Mouse (Mus musculus) forebrain, embryonic 13.5 days (tissue): Measurements from ENCODE around the gene Ephx3. TPM values are rescaled to one million over a fixed set of nuclear protein-coding genes. Genes with fewer than 3 reads are reported as not detected.

Source experiments
- ATAC-seq: fragments of 200-750 bp; cut with Nextera tagmentation; 2 replicates; pipeline ENCODE4 v1.8.0; 2017
- H3K27ac ChIP-seq: fragments of 300-500 bp; sonication (generic); 2 replicates; pipeline ENCODE4 v1.5.1; 2015; ENCODE audit warnings: inconsistent platforms, mild to moderate bottlenecking, moderate library complexity
- H3K27me3 ChIP-seq: fragments of 300-500 bp; sonication (generic); 2 replicates; pipeline ENCODE4 v1.6.1; 2015; ENCODE audit warnings: mild to moderate bottlenecking, inconsistent platforms
- H3K36me3 ChIP-seq: fragments of 300-500 bp; sonication (generic); 2 replicates; pipeline ENCODE4 v1.6.1; 2015; ENCODE audit warnings: mild to moderate bottlenecking, inconsistent platforms; ENCODE audit not compliant: poor library complexity, severe bottlenecking
- H3K4me1 ChIP-seq: fragments of 300-500 bp; sonication (generic); 2 replicates; pipeline ENCODE4 v1.6.1; 2015; ENCODE audit warnings: inconsistent platforms
- H3K4me2 ChIP-seq: fragments of 300-500 bp; sonication (generic); 2 replicates; pipeline ENCODE4 v1.6.1; 2015; ENCODE audit warnings: inconsistent platforms, mild to moderate bottlenecking, moderate library complexity
- H3K4me3 ChIP-seq: fragments of 300-500 bp; sonication (generic); 2 replicates; pipeline ENCODE4 v1.5.1; 2015; ENCODE audit warnings: mild to moderate bottlenecking, inconsistent platforms
- H3K9ac ChIP-seq: fragments of 300-500 bp; sonication (generic); 2 replicates; pipeline ENCODE4 v1.6.1; 2015; ENCODE audit warnings: mild to moderate bottlenecking, inconsistent platforms
- H3K9me3 ChIP-seq: fragments of 300-500 bp; sonication (generic); replicated peaks from 2 replicates; pipeline ENCODE4 v1.6.1; 2016; ENCODE audit warnings: inconsistent platforms
- WGBS: fragments of 180-500 bp; shearing (Covaris S2); methylation state at CpG from one replicate; pipeline ENCODE4 v1.1.7; 2015; 5-methylcytosine and 5-hydroxymethylcytosine counted together
- polyA plus RNA-seq: library from polyadenylated mRNA; unstranded; fragments of >200 nt; fragmentation: Nextera tagmentation; extraction: Ambion mirVana; gene quantifications from 2 replicates; pipeline ENCODE4 v1.2.1, GENCODE M21; 2015

The Ephx3 gene
- polyA plus RNA-seq, 1 experiment from 2014 or later: 0.10 TPM

GRCm38 (mm10) chr17:32202972-32203371 lies 13.6 kb upstream of the Ephx3 start:
- Histone ChIP-seq H3K27me3 (no peaks in the 10 kb centered on the region), H3K36me3 (peaks cover 98% of the 10 kb centered on the region), H3K4me2 (no peak overlapping the region), H3K4me3 (no peak overlapping the region), H3K4me1 (no peaks in the 10 kb centered on the region), H3K9me3 (no peaks in the 10 kb centered on the region), H3K27ac (no peak overlapping the region), H3K9ac (no peak overlapping the region)
- 84% methylated on average over 3 of the region's 3 CpGs for WGBS
- ATAC-seq: no peak

- H3K27me3 ChIP-seq: no peaks in the 10 kb centered on the region
- H3K4me3 ChIP-seq: no peak overlapping the region
- ATAC-seq: no peak
- H3K9me3 ChIP-seq: no peaks in the 10 kb centered on the region
- 87% methylated on average over 4 of the region's 5 CpGs for WGBS
- H3K4me1 ChIP-seq: no peaks in the 10 kb centered on the region
- H3K27ac ChIP-seq: no peak overlapping the region
- peaks cover 100% of the 10 kb centered on the region for H3K36me3 ChIP-seq
- no peak overlapping the region for H3K4me2 ChIP-seq
- H3K9ac ChIP-seq: no peak overlapping the region
Observed at GRCm38 (mm10) chr17:32201086-32201485, 11.7 kb upstream of the Ephx3 start.

DNA sequence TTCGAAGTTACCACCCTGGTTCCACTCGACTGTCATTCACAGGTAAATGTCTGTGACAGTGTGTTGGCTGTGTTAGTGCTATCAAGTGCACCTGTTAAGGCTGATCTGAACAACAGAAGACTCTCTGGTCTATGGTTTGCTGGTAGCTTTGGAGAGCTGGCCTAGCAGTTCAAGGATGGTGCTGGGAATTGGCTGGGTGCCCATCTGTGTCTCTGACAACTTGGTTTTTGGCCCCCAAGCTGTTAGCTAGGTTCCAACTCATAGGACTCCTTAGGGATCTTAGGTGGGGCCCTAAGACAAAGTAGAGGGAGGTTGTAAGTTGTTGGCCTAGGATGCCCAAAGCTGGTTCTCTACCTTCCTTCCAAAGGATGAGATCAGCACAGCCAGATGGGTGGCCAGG lies 10.4 kb upstream of the Ephx3 start:
- H3K4me3 ChIP-seq: no peak overlapping the region
- ATAC-seq: no peak
- H3K9ac ChIP-seq: no peak overlapping the region
- 97% methylated on average over 2 of the region's 2 CpGs for WGBS
- H3K4me1 ChIP-seq: no peaks in the 10 kb centered on the region
- peaks cover 96% of the 10 kb centered on the region for H3K36me3 ChIP-seq
- no peak overlapping the region for H3K27ac ChIP-seq
- H3K27me3 ChIP-seq: no peaks in the 10 kb centered on the region
- no peak overlapping the region for H3K4me2 ChIP-seq
- H3K9me3 ChIP-seq: no peaks in the 10 kb centered on the region

GRCm38 (mm10) chr17:32197156-32197555 lies 7.8 kb upstream of the Ephx3 start:
- Histone ChIP-seq H3K4me1 (no peaks in the 10 kb centered on the region), H3K36me3 (peaks cover 69% of the 10 kb centered on the region), H3K9ac (no peak overlapping the region), H3K4me2 (no peak overlapping the region), H3K4me3 (no peak overlapping the region), H3K27me3 (no peaks in the 10 kb centered on the region), H3K27ac (no peak overlapping the region), H3K9me3 (no peaks in the 10 kb centered on the region)
- ATAC-seq: no peak
- WGBS: 83% methylated on average over 14 of the region's 14 CpGs

DNA sequence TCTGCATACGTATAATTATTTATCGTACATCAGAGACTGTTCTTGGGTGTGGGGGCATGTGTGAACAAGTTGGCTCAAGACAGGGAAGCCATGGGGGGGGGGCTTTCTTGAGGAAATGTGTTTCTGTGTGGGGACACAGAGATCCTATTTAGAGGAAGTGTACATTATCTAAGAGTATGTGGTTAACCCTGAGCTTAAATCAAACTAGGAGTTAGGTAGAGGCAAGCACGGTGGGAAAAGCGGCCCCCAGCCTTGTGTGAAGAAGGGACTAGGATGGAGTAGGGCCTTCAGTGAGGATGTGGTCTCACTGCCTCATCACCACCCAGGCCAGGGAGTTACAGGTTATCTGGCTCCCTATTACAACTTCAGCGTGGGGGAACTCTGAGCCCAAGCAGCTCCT lies 6.4 kb upstream of the Ephx3 start:
- H3K4me2 ChIP-seq: no peak overlapping the region
- H3K4me3 ChIP-seq: no peak overlapping the region
- WGBS: 92% methylated on average over 5 of the region's 5 CpGs
- no peaks in the 10 kb centered on the region for H3K27me3 ChIP-seq
- no peak overlapping the region for H3K9ac ChIP-seq
- no peaks in the 10 kb centered on the region for H3K4me1 ChIP-seq
- ATAC-seq: no peak
- no peak overlapping the region for H3K27ac ChIP-seq
- no peaks in the 10 kb centered on the region for H3K9me3 ChIP-seq
- H3K36me3 ChIP-seq: peaks cover 55% of the 10 kb centered on the region

- Histone ChIP-seq H3K27ac (no peak overlapping the region), H3K4me2 (no peak overlapping the region), H3K36me3 (peaks cover 28% of the 10 kb centered on the region), H3K9ac (no peak overlapping the region), H3K4me3 (no peak overlapping the region), H3K27me3 (peaks cover 18% of the 10 kb centered on the region), H3K9me3 (no peaks in the 10 kb centered on the region), H3K4me1 (peaks cover 11% of the 10 kb centered on the region)
- 81% methylated on average over 5 of the region's 5 CpGs for WGBS
- no peak for ATAC-seq
Observed at GRCm38 (mm10) chr17:32193010-32193409, 3.7 kb upstream of the Ephx3 start.

- peak overlapping the region; percentile 70 for H3K4me2 ChIP-seq
- ATAC-seq: no peak
- H3K36me3 ChIP-seq: no peaks in the 10 kb centered on the region
- no peak overlapping the region for H3K9ac ChIP-seq
- H3K9me3 ChIP-seq: no peaks in the 10 kb centered on the region
- H3K4me3 ChIP-seq: no peak overlapping the region
- 17% methylated on average over 5 of the region's 5 CpGs for WGBS
- peaks cover 19% of the 10 kb centered on the region for H3K27me3 ChIP-seq
- H3K27ac ChIP-seq: no peak overlapping the region
- H3K4me1 ChIP-seq: peaks cover 11% of the 10 kb centered on the region
Observed at GRCm38 (mm10) chr17:32189850-32190249, 501 bp upstream of the Ephx3 start.

- Histone ChIP-seq H3K36me3 (no peaks in the 10 kb centered on the region), H3K27me3 (peaks cover 1% of the 10 kb centered on the region), H3K27ac (no peak overlapping the region), H3K4me2 (no peak overlapping the region), H3K9ac (0 out of 2 replicates have a peak overlapping the region, but pooled peaks have one; percentile 8), H3K4me1 (peaks cover 27% of the 10 kb centered on the region), H3K9me3 (no peaks in the 10 kb centered on the region), H3K4me3 (no peak overlapping the region)
- WGBS: 10% methylated on average over 8 of the region's 8 CpGs
- ATAC-seq: no peak
Observed at GRCm38 (mm10) chr17:32183017-32183416, 6.3 kb downstream of the Ephx3 start.

GRCm38 (mm10) chr17:32179621-32180491 lies 9.5 kb downstream of the Ephx3 start:
- no peaks in the 10 kb centered on the region for H3K27me3 ChIP-seq
- no peak overlapping the region for H3K9ac ChIP-seq
- H3K36me3 ChIP-seq: no peaks in the 10 kb centered on the region
- no peak overlapping the region for H3K4me3 ChIP-seq
- ATAC-seq: 0 out of 2 replicates have a peak, but pooled peaks have one; percentile 53
- H3K27ac ChIP-seq: peak overlapping the region; percentile 75
- H3K4me1 ChIP-seq: peaks cover 27% of the 10 kb centered on the region
- H3K9me3 ChIP-seq: no peaks in the 10 kb centered on the region
- 33% methylated on average over 11 of the region's 11 CpGs for WGBS
- peak overlapping the region; percentile 0; the same call in 1 of the 2 replicates for H3K4me2 ChIP-seq

DNA sequence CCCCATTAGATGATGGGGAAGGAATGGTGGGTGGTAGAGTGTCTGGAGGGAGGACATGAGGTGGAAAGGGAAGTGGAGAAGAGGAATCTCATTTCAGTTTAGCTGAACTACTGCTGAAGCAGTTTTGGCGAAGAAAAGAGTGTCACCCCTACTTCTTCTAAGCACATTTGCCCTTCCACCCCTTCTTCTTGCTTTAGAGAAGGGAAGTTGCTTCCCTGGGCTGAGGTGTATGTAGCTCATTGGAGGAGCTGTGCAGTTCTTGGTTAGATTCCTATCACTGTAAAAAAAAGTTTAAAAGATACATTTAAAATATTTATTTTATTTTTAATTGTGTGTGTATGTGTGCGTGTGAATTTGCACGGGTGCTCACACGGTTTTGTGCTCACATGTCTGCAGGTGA lies 12.4 kb downstream of the Ephx3 start:
- no peak for ATAC-seq
- H3K4me2 ChIP-seq: no peak overlapping the region
- no peaks in the 10 kb centered on the region for H3K36me3 ChIP-seq
- H3K27ac ChIP-seq: no peak overlapping the region
- 87% methylated on average over 4 of the region's 4 CpGs for WGBS
- H3K9me3 ChIP-seq: no peaks in the 10 kb centered on the region
- H3K27me3 ChIP-seq: no peaks in the 10 kb centered on the region
- peaks cover 18% of the 10 kb centered on the region for H3K4me1 ChIP-seq
- no peak overlapping the region for H3K4me3 ChIP-seq
- H3K9ac ChIP-seq: no peak overlapping the region

GRCm38 (mm10) chr17:32173166-32173565 lies 16.2 kb downstream of the Ephx3 start:
- Histone ChIP-seq H3K9me3 (no peaks in the 10 kb centered on the region), H3K4me1 (no peaks in the 10 kb centered on the region), H3K4me2 (no peak overlapping the region), H3K27me3 (no peaks in the 10 kb centered on the region), H3K36me3 (no peaks in the 10 kb centered on the region), H3K27ac (no peak overlapping the region), H3K4me3 (no peak overlapping the region), H3K9ac (no peak overlapping the region)
- WGBS: 64% methylated on average over 7 of the region's 7 CpGs
- no peak for ATAC-seq

GRCm38 (mm10) chr17:32172485-32172884 lies 16.9 kb downstream of the Ephx3 start:
- WGBS: 78% methylated on average over 2 of the region's 2 CpGs
- no peak for ATAC-seq
- H3K4me3 ChIP-seq: no peak overlapping the region
- H3K27me3 ChIP-seq: no peaks in the 10 kb centered on the region
- H3K9me3 ChIP-seq: no peaks in the 10 kb centered on the region
- H3K36me3 ChIP-seq: no peaks in the 10 kb centered on the region
- no peak overlapping the region for H3K9ac ChIP-seq
- no peaks in the 10 kb centered on the region for H3K4me1 ChIP-seq
- H3K27ac ChIP-seq: no peak overlapping the region
- no peak overlapping the region for H3K4me2 ChIP-seq
